Mouse (Mus musculus) small intestine, adult 2 months (tissue): ENCODE data around the gene Pou5f1. TPM values are rescaled to one million over a fixed set of nuclear protein-coding genes. Genes with fewer than 3 reads are reported as not detected.

Experiments
- H3K27ac ChIP-seq: fragments of 200-500 bp; 2 replicates; pipeline ENCODE4 v1.5.1; 2012; ENCODE audit warnings: low read depth, low read length, control low read depth, inconsistent platforms; ENCODE audit not compliant: insufficient read depth
- H3K27me3 ChIP-seq: fragments of 200-500 bp; 2 replicates; pipeline ENCODE4 v1.6.1; 2012; ENCODE audit warnings: mild to moderate bottlenecking, moderate library complexity, low read length, inconsistent platforms; ENCODE audit not compliant: control insufficient read depth, insufficient read depth
- H3K36me3 ChIP-seq: fragments of 200-500 bp; 2 replicates; pipeline ENCODE4 v1.6.1; 2012; ENCODE audit warnings: mild to moderate bottlenecking, low read length, control low read depth, inconsistent platforms; ENCODE audit not compliant: control insufficient read depth, insufficient read depth
- H3K4me1 ChIP-seq: fragments of 200-500 bp; 2 replicates; pipeline ENCODE4 v1.6.1; 2012; ENCODE audit warnings: low read length, inconsistent platforms, mixed read lengths; ENCODE audit not compliant: control insufficient read depth, insufficient read depth, insufficient read length
- H3K4me3 ChIP-seq: fragments of 200-500 bp; 2 replicates; pipeline ENCODE4 v1.5.1; 2012; ENCODE audit warnings: low read depth, mild to moderate bottlenecking, control low read depth, inconsistent platforms, low read length, moderate library complexity
- CTCF ChIP-seq: fragments of 200-500 bp; IDR thresholded peaks from 2 replicates; pipeline ENCODE4 v1.5.1; 2012; ENCODE audit warnings: low read depth, mild to moderate bottlenecking, control low read depth, inconsistent platforms, low read length, moderate library complexity, mixed read lengths; ENCODE audit not compliant: insufficient replicate concordance, insufficient read length; ENCODE audit errors: extremely low read depth
- POLR2A ChIP-seq: fragments of 200-500 bp; IDR thresholded peaks from 2 replicates; pipeline ENCODE4 v1.6.1; 2012; ENCODE audit warnings: low read depth, mild to moderate bottlenecking, control low read depth, inconsistent platforms, low read length, moderate library complexity
- WGBS: fragments of 180-500 bp; shearing (Covaris S2); methylation state at CpG from one replicate; pipeline ENCODE4 v1.1.7; 2018; 5-methylcytosine and 5-hydroxymethylcytosine counted together
- polyA plus RNA-seq: library from polyadenylated mRNA; depleted of rRNA; stranded (reverse); fragments of >200 nt; gene quantifications from 2 replicates; pipeline ENCODE4 v1.2.3, GENCODE M21; 2012; rRNA removed

Gene Pou5f1
- polyA plus RNA-seq, 1 experiment: not detected

DNA sequence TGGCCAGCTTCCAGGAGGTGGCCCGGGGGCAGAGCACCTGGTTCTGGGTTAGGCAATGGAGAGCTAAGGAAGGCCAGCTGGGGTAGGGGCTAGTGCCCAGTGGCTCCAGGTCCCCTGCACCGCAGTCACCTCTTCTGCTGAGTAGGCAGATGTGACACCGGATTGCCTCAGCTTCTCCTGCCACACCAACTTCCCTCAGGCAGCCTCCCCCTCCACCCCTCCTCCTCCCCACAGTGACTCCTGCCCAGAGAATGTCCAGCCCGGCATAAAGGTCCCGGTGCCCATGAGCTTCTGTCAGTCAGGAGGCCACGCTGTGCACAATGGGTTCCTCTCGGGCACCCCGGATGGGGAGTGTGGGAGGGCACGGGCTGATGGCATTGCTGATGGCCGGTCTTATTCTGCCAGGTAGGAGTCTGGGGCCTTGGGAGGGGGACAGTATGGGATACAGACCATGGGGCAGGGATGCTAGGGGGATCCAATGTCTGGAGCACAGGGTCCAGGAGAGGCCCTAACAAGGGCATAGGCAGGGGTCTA, 46.1 kb downstream of the Pou5f1 start, which contains the start of gene Cdsn:
TSS of gene Cdsn (plus strand) at position 248 of the 534 bp plus-strand sequence.
- no peak for TF ChIP-seq POLR2A
- H3K27me3 ChIP-seq: no peaks in the 10 kb centered on the region
- H3K27ac ChIP-seq: no peak within 1 kb of the TSS
- H3K36me3 ChIP-seq: no peaks in the 10 kb centered on the region
- WGBS: 92% methylated on average over 10 of the region's 10 CpGs
- no peak within 1 kb of the TSS for H3K4me3 ChIP-seq
- H3K4me1 ChIP-seq: peaks cover 16% of the 10 kb centered on the region

DNA sequence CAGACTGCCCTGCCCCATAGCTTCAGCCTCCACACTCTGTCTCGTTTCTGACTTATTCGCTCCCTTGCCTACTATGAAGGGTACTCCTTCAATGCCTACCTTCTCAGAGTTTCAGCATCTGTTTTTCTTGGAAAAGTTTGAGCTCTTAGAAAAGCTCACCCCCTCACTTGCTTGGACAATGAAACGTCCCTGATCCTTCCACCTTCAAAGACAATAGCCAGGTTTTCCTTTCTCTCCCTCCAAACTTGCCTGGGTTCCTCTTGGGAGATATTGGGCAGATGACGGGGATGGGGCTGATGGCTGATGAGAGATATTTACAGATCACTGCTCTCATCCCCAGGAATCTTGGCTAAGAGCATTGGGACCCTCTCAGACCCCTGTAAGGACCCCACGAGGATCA, 48.5 kb downstream of the Pou5f1 start:
- Histone ChIP-seq H3K27me3 (no peaks in the 10 kb centered on the region), H3K4me3 (no peak overlapping the region), H3K27ac (no peak overlapping the region), H3K36me3 (no peaks in the 10 kb centered on the region), H3K4me1 (peaks cover 19% of the 10 kb centered on the region)
- WGBS: 90% methylated on average over 5 of the region's 5 CpGs
- TF ChIP-seq CTCF (no peak), POLR2A (no peak)

DNA sequence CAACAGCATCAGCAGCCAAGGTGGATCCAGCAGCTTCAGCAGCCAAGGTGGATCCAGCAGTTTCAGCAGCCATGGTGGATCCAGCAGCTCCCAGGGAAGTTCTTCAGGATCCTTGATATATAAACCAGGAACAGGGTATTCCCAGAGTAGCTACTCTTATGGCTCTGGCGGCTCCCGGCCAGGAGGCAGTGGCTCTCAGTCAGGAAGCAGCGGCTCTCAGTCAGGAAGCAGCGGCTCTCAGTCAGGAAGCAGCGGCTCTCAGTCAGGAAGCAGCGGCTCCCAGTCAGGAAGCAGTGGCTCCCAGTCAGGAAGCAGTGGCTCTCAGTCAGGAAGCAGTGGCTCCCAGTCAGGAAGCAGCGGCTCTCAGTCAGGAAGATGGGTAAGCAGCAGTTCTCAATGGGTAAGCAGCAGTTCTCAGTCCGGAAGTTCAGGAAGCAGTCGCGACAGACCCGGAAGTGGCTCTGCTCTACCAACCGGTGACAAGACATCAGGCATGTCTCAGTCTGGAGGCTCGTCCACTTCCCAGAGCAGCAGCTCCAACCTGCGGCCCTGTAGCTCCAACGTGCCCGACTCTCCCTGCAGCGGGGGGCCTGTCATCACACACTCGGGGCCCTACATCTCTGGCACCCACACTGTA, 49.1 kb downstream of the Pou5f1 start:
- Histone ChIP-seq H3K27me3 (no peaks in the 10 kb centered on the region), H3K36me3 (no peaks in the 10 kb centered on the region), H3K4me1 (peaks cover 19% of the 10 kb centered on the region), H3K4me3 (no peak overlapping the region), H3K27ac (no peak overlapping the region)
- WGBS: 93% methylated on average over 18 of the region's 18 CpGs
- TF ChIP-seq CTCF (no peak), POLR2A (no peak)

DNA sequence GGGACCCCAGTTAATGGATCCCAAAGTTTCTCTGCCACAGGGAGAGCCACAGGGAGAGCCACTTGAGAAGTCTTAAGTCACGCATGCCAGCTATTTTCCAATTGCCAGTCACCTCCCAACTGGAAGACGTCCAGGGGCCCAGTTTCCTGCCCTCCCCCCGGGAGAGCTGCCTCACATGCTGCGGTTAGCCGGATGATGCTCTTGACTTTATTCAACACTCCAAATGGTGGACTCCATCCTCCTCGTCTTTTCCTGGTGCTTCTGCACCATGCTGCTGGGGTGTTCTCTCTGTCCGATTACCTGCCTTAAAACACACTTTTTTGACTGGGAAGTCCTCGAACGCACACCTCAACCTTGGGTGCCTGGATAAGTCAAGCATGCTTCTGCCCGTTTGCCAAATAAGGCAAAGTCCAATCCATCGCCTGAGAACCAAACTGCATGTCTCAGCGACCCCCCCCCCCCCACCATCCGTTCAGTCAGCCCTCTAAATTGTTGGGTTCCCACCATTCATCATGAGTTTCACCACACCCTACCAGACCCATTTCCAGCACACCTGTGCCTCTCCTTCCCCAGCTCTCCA, 50.5 kb downstream of the Pou5f1 start:
- 27% methylated on average over 13 of the region's 13 CpGs for WGBS
- Histone ChIP-seq H3K27me3 (no peaks in the 10 kb centered on the region), H3K27ac (no peak overlapping the region), H3K4me3 (no peak overlapping the region), H3K4me1 (peaks cover 14% of the 10 kb centered on the region), H3K36me3 (no peaks in the 10 kb centered on the region)
- TF ChIP-seq POLR2A (no peak), CTCF (no peak)

DNA sequence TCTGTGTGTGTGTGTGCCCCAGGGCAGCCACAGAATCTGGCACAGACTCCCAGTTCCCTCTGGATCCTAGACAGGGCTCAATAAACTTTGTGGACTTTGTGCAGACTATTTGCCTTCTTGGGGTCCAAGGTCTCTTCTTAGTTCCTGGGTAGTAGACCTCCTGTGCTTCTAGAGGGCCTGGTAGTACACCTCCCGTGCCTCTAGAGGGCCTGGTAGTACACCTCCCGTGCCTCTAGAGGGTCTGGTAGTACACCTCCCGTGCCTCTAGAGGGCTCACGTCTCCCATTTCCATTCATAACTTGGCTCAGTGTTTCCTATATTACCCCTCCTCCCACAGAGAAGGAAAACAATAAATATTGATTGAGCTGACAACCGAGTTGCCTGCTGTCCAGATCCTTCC, 51.0 kb downstream of the Pou5f1 start:
- Histone ChIP-seq H3K4me1 (peaks cover 14% of the 10 kb centered on the region), H3K4me3 (peak overlapping the region; percentile 33), H3K27me3 (no peaks in the 10 kb centered on the region), H3K36me3 (no peaks in the 10 kb centered on the region), H3K27ac (peak overlapping the region; percentile 33; the same call in 1 of the 2 replicates)
- TF ChIP-seq POLR2A (no peak), CTCF (peak; percentile 99; the same call in 1 of the 2 replicates)
- WGBS: 6% methylated on average over 5 of the region's 5 CpGs

DNA sequence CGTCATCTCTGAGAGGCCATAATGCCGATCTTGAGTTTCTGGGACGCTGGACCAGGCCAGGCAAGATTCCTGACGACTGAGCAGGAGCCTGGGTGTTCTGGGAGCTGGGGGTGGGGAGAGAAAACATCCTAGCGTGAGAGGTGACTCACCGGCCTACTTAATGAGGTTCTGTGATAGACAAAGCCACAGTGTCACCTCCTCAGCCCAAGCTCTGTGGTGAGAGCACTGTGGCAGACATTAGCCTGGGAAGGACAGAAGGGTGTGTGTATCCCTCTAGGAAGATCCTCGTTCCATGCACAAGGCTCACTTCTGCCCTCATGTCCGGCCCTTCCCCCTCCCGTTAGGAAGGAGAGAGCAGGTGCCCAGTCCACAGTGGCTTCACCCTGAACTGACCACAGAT, 51.5 kb downstream of the Pou5f1 start:
- Histone ChIP-seq H3K27ac (peak overlapping the region; percentile 33; the same call in 1 of the 2 replicates), H3K36me3 (no peaks in the 10 kb centered on the region), H3K27me3 (no peaks in the 10 kb centered on the region), H3K4me1 (peaks cover 14% of the 10 kb centered on the region), H3K4me3 (peak overlapping the region; percentile 33)
- TF ChIP-seq POLR2A (no peak), CTCF (no peak)
- 32% methylated on average over 9 of the region's 9 CpGs for WGBS

DNA sequence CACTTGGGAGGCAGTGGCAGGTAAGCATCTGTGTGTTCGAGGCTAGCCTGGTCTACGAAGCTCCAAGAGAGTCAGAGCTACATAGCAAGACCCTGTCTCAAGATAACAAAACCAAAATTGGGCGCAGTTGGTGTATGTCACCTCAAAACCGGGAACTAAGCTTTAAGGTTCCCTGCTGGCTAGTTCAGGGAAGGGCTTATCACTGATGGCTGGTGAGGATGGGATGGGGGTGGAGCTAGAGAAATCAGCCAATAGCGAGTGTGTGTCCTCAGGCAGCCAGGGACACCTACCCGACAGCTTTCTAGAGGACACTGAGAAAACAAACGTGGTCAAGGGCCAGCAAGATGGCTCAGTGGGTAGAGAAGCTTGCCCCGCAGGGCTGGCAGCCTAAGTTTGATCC, 52.4 kb downstream of the Pou5f1 start:
- no peaks in the 10 kb centered on the region for H3K36me3 ChIP-seq
- peaks cover 14% of the 10 kb centered on the region for H3K4me1 ChIP-seq
- no peak overlapping the region for H3K27ac ChIP-seq
- no peak overlapping the region for H3K4me3 ChIP-seq
- H3K27me3 ChIP-seq: no peaks in the 10 kb centered on the region
- 62% methylated on average over 8 of the region's 8 CpGs for WGBS
- no peak for TF ChIP-seq POLR2A
- TF ChIP-seq CTCF: no peak

Other genes with a start within 250 kb of the Pou5f1 start
- gene H2-D1, start 243.3 kb upstream of the Pou5f1 start, polyA plus RNA-seq: 776 and 1,546 TPM in 2 replicates
- gene H2-Q1, start 185.6 kb upstream of the Pou5f1 start, polyA plus RNA-seq: 36.3 and 83.4 TPM in 2 replicates
- gene H2-Q2, start 163.8 kb upstream of the Pou5f1 start, polyA plus RNA-seq: 554 and 1,052 TPM in 2 replicates
- gene H2-Q4, start 126.4 kb upstream of the Pou5f1 start, polyA plus RNA-seq: 60.9 and 159 TPM in 2 replicates
- gene H2-Q6, start 81.2 kb upstream of the Pou5f1 start, polyA plus RNA-seq: 23.8 and 59.3 TPM in 2 replicates
- 74.1 and 186 TPM in 2 replicates for gene H2-Q7, start 66.9 kb upstream of the Pou5f1 start, polyA plus RNA-seq
- 8.5 and 12.0 TPM in 2 replicates for gene H2-Q10, start 35.9 kb upstream of the Pou5f1 start, polyA plus RNA-seq
- 7.3 and 8.1 TPM in 2 replicates for gene Tcf19, start 10.8 kb downstream of the Pou5f1 start, polyA plus RNA-seq
- 3.2 and 3.5 TPM in 2 replicates for gene Cchcr1, start 11.1 kb downstream of the Pou5f1 start, polyA plus RNA-seq
- 0.15 and 0.37 TPM in 2 replicates for gene Psors1c2, start 27.2 kb downstream of the Pou5f1 start, polyA plus RNA-seq
- 0.08 and 0.39 TPM in 2 replicates for gene Cdsn, start 46.1 kb downstream of the Pou5f1 start, polyA plus RNA-seq
- not detected in 2 replicates for gene 2300002M23Rik, start 61.4 kb downstream of the Pou5f1 start, polyA plus RNA-seq
- gene Sfta2, start 95.5 kb downstream of the Pou5f1 start, polyA plus RNA-seq: not detected in 2 replicates
- gene Gm9573, start 120.6 kb downstream of the Pou5f1 start, polyA plus RNA-seq: not detected in 2 replicates
- gene Mucl3, start 137.7 kb downstream of the Pou5f1 start, polyA plus RNA-seq: 0.23 and 85.7 TPM in 2 replicates
- 18.2 and 26.5 TPM in 2 replicates for gene Vars2, start 161.6 kb downstream of the Pou5f1 start, polyA plus RNA-seq
- gene Gtf2h4, start 167.7 kb downstream of the Pou5f1 start, polyA plus RNA-seq: 11.0 and 17.2 TPM in 2 replicates
- gene Ddr1, start 198.6 kb downstream of the Pou5f1 start, polyA plus RNA-seq: 51.9 and 76.9 TPM in 2 replicates